Mouse (Mus musculus) neural tube, embryonic 12.5 days (tissue): ENCODE data around the gene Itsn1. TPM values are rescaled to one million over a fixed set of nuclear protein-coding genes. Genes with fewer than 3 reads are reported as not detected.

Experiments
- ATAC-seq: fragments of 200-750 bp; cut with Nextera tagmentation; 2 replicates; pipeline ENCODE4 v1.8.0; 2017; ENCODE audit warnings: low read depth, mild to moderate bottlenecking, moderate TSS enrichment, moderate library complexity; ENCODE audit not compliant: low FRiP score
- H3K27ac ChIP-seq: fragments of 300-500 bp; sonication (generic); 2 replicates; pipeline ENCODE4 v1.5.1; 2016
- H3K27me3 ChIP-seq: fragments of 300-500 bp; sonication (generic); replicated peaks from 2 replicates; pipeline ENCODE4 v1.6.1; 2016; ENCODE audit warnings: mild to moderate bottlenecking
- H3K36me3 ChIP-seq: fragments of 300-500 bp; sonication (generic); 2 replicates; pipeline ENCODE4 v1.6.1; 2016; ENCODE audit warnings: mild to moderate bottlenecking
- H3K4me1 ChIP-seq: fragments of 300-500 bp; sonication (generic); 2 replicates; pipeline ENCODE4 v1.6.1; 2016
- H3K4me2 ChIP-seq: fragments of 300-500 bp; sonication (generic); replicated peaks from 2 replicates; pipeline ENCODE4 v1.6.1; 2016; ENCODE audit warnings: mild to moderate bottlenecking
- H3K4me3 ChIP-seq: fragments of 300-500 bp; sonication (generic); 2 replicates; pipeline ENCODE4 v1.5.1; 2016
- H3K9ac ChIP-seq: fragments of 300-500 bp; sonication (generic); 2 replicates; pipeline ENCODE4 v1.6.1; 2016; ENCODE audit warnings: mild to moderate bottlenecking
- H3K9me3 ChIP-seq: fragments of 300-500 bp; sonication (generic); 2 replicates; pipeline ENCODE4 v1.6.1; 2016; ENCODE audit warnings: mild to moderate bottlenecking
- WGBS: fragments of 180-500 bp; shearing (Covaris S2); methylation state at CpG from one replicate; pipeline ENCODE4 v1.1.7; 2016; 5-methylcytosine and 5-hydroxymethylcytosine counted together
- polyA plus RNA-seq: library from polyadenylated mRNA; unstranded; fragments of >200 nt; fragmentation: Nextera tagmentation; extraction: Ambion mirVana; gene quantifications from 2 replicates; pipeline ENCODE4 v1.2.1, GENCODE M21; 2016

Itsn1 gene
- polyA plus RNA-seq, 1 experiment from 2014 or later = 74.4 TPM

GRCm38 (mm10) chr16:91761761-91762160 lies 32.7 kb downstream of the Itsn1 start:
- Histone ChIP-seq H3K9me3 (no peaks in the 10 kb centered on the region), H3K27ac (no peak overlapping the region), H3K4me1 (peaks cover 51% of the 10 kb centered on the region), H3K9ac (no peak overlapping the region), H3K36me3 (no peaks in the 10 kb centered on the region), H3K4me3 (no peak overlapping the region), H3K4me2 (no peak overlapping the region), H3K27me3 (no peaks in the 10 kb centered on the region)
- no peak for ATAC-seq
- WGBS = 87% methylated on average over 3 of the region's 3 CpGs

GRCm38 (mm10) chr16:91762476-91762875 lies 33.4 kb downstream of the Itsn1 start:
- no peak for ATAC-seq
- Histone ChIP-seq H3K9me3 (no peaks in the 10 kb centered on the region), H3K27ac (no peak overlapping the region), H3K27me3 (no peaks in the 10 kb centered on the region), H3K36me3 (no peaks in the 10 kb centered on the region), H3K9ac (no peak overlapping the region), H3K4me1 (peaks cover 58% of the 10 kb centered on the region), H3K4me2 (no peak overlapping the region), H3K4me3 (no peak overlapping the region)
- 72% methylated on average over 7 of the region's 7 CpGs for WGBS

- Histone ChIP-seq H3K9me3 (no peaks in the 10 kb centered on the region), H3K9ac (no peak overlapping the region), H3K4me2 (no peak overlapping the region), H3K4me3 (no peak overlapping the region), H3K4me1 (peaks cover 65% of the 10 kb centered on the region), H3K27me3 (no peaks in the 10 kb centered on the region), H3K27ac (no peak overlapping the region), H3K36me3 (no peaks in the 10 kb centered on the region)
- 56% methylated on average over 6 of the region's 6 CpGs for WGBS
- no peak for ATAC-seq
These were observed 34.9 kb downstream of the Itsn1 start for GRCm38 (mm10) chr16:91763975-91764374.

- WGBS = 78% methylated on average over 6 of the region's 6 CpGs
- Histone ChIP-seq H3K27ac (no peak overlapping the region), H3K4me3 (no peak overlapping the region), H3K9ac (no peak overlapping the region), H3K9me3 (no peaks in the 10 kb centered on the region), H3K27me3 (no peaks in the 10 kb centered on the region), H3K4me2 (no peak overlapping the region), H3K4me1 (peaks cover 65% of the 10 kb centered on the region), H3K36me3 (no peaks in the 10 kb centered on the region)
- ATAC-seq = no peak
These were observed 35.3 kb downstream of the Itsn1 start for GRCm38 (mm10) chr16:91764414-91764813.

GRCm38 (mm10) chr16:91765121-91765815 lies 36.2 kb downstream of the Itsn1 start:
- WGBS = 76% methylated on average over 15 of the region's 15 CpGs
- Histone ChIP-seq H3K4me3 (no peak overlapping the region), H3K27me3 (no peaks in the 10 kb centered on the region), H3K36me3 (no peaks in the 10 kb centered on the region), H3K9ac (no peak overlapping the region), H3K27ac (no peak overlapping the region), H3K4me2 (no peak overlapping the region), H3K4me1 (peaks cover 72% of the 10 kb centered on the region), H3K9me3 (no peaks in the 10 kb centered on the region)
- no peak for ATAC-seq

- no peaks in the 10 kb centered on the region for H3K9me3 ChIP-seq
- no peaks in the 10 kb centered on the region for H3K27me3 ChIP-seq
- no peak overlapping the region for H3K27ac ChIP-seq
- no peak overlapping the region for H3K9ac ChIP-seq
- no peak overlapping the region for H3K4me2 ChIP-seq
- peaks cover 72% of the 10 kb centered on the region for H3K4me1 ChIP-seq
- H3K4me3 ChIP-seq = no peak overlapping the region
- WGBS = 90% methylated on average over 15 of the region's 15 CpGs
- no peak for ATAC-seq
- no peaks in the 10 kb centered on the region for H3K36me3 ChIP-seq
These were observed 36.7 kb downstream of the Itsn1 start for GRCm38 (mm10) chr16:91765816-91766210.

- WGBS = 77% methylated on average over 11 of the region's 11 CpGs
- H3K4me3 ChIP-seq = no peak overlapping the region
- H3K9me3 ChIP-seq = no peaks in the 10 kb centered on the region
- H3K9ac ChIP-seq = no peak overlapping the region
- peaks cover 72% of the 10 kb centered on the region for H3K4me1 ChIP-seq
- H3K4me2 ChIP-seq = no peak overlapping the region
- H3K27me3 ChIP-seq = no peaks in the 10 kb centered on the region
- ATAC-seq = no peak
- H3K27ac ChIP-seq = no peak overlapping the region
- no peaks in the 10 kb centered on the region for H3K36me3 ChIP-seq
These were observed 38.2 kb downstream of the Itsn1 start for GRCm38 (mm10) chr16:91767165-91767701.

GRCm38 (mm10) chr16:91768586-91768985 lies 39.5 kb downstream of the Itsn1 start:
- Histone ChIP-seq H3K27me3 (no peaks in the 10 kb centered on the region), H3K9me3 (no peaks in the 10 kb centered on the region), H3K4me2 (no peak overlapping the region), H3K36me3 (no peaks in the 10 kb centered on the region), H3K4me3 (no peak overlapping the region), H3K27ac (no peak overlapping the region), H3K4me1 (peaks cover 72% of the 10 kb centered on the region), H3K9ac (no peak overlapping the region)
- WGBS = 92% methylated on average over 6 of the region's 6 CpGs
- no peak for ATAC-seq

- no peaks in the 10 kb centered on the region for H3K9me3 ChIP-seq
- no peaks in the 10 kb centered on the region for H3K36me3 ChIP-seq
- 65% methylated on average over 5 of the region's 5 CpGs for WGBS
- H3K4me2 ChIP-seq = peak overlapping the region; percentile 8; the same call in 1 of the 2 replicates
- no peaks in the 10 kb centered on the region for H3K27me3 ChIP-seq
- H3K4me3 ChIP-seq = no peak overlapping the region
- peak; percentile 16; the same call in 1 of the 2 replicates for ATAC-seq
- H3K9ac ChIP-seq = no peak overlapping the region
- H3K27ac ChIP-seq = peak overlapping the region; percentile 43; the same call in 1 of the 2 replicates
- H3K4me1 ChIP-seq = peaks cover 69% of the 10 kb centered on the region
These were observed 40.8 kb downstream of the Itsn1 start for GRCm38 (mm10) chr16:91769911-91770310.

GRCm38 (mm10) chr16:91770662-91771061 lies 41.6 kb downstream of the Itsn1 start:
- H3K27ac ChIP-seq = peak overlapping the region; percentile 43; the same call in 1 of the 2 replicates
- peak; percentile 95 for ATAC-seq
- no peaks in the 10 kb centered on the region for H3K27me3 ChIP-seq
- no peak overlapping the region for H3K9ac ChIP-seq
- peak overlapping the region; percentile 15; the same call in 1 of the 2 replicates for H3K4me2 ChIP-seq
- 15% methylated on average over 5 of the region's 5 CpGs for WGBS
- H3K36me3 ChIP-seq = no peaks in the 10 kb centered on the region
- no peak overlapping the region for H3K4me3 ChIP-seq
- H3K4me1 ChIP-seq = peaks cover 66% of the 10 kb centered on the region
- no peaks in the 10 kb centered on the region for H3K9me3 ChIP-seq

GRCm38 (mm10) chr16:91771334-91771733 lies 42.3 kb downstream of the Itsn1 start:
- peak overlapping the region; percentile 25 for H3K4me2 ChIP-seq
- H3K27me3 ChIP-seq = no peaks in the 10 kb centered on the region
- 0 out of 2 replicates have a peak overlapping the region, but pooled peaks have one; percentile 5 for H3K9ac ChIP-seq
- H3K4me3 ChIP-seq = no peak overlapping the region
- no peaks in the 10 kb centered on the region for H3K36me3 ChIP-seq
- H3K9me3 ChIP-seq = no peaks in the 10 kb centered on the region
- peak; percentile 54 for ATAC-seq
- peaks cover 65% of the 10 kb centered on the region for H3K4me1 ChIP-seq
- 41% methylated on average over 6 of the region's 6 CpGs for WGBS
- peak overlapping the region; percentile 43; the same call in 1 of the 2 replicates for H3K27ac ChIP-seq

- no peak for ATAC-seq
- Histone ChIP-seq H3K27me3 (no peaks in the 10 kb centered on the region), H3K27ac (no peak overlapping the region), H3K4me2 (no peak overlapping the region), H3K36me3 (no peaks in the 10 kb centered on the region), H3K4me3 (no peak overlapping the region), H3K9me3 (no peaks in the 10 kb centered on the region), H3K4me1 (peaks cover 52% of the 10 kb centered on the region), H3K9ac (no peak overlapping the region)
- 78% methylated on average over 7 of the region's 7 CpGs for WGBS
These were observed 43.5 kb downstream of the Itsn1 start for GRCm38 (mm10) chr16:91772586-91772985.

- no peak for ATAC-seq
- Histone ChIP-seq H3K27me3 (no peaks in the 10 kb centered on the region), H3K9ac (no peak overlapping the region), H3K4me3 (no peak overlapping the region), H3K4me1 (peaks cover 10% of the 10 kb centered on the region; the same call in 1 of the 2 replicates), H3K36me3 (peaks cover 8% of the 10 kb centered on the region), H3K4me2 (no peak overlapping the region), H3K9me3 (no peaks in the 10 kb centered on the region), H3K27ac (no peak overlapping the region)
- WGBS = 84% methylated on average over 10 of the region's 10 CpGs
These were observed 50.5 kb downstream of the Itsn1 start for GRCm38 (mm10) chr16:91779576-91779975.
